Mouse (Mus musculus): ENCODE measurements at regions not wholly inside any gene's neighbourhood (a gene's known extent, or its start where the extent isn't known, plus 50 kb on each side); places are given as distances from the start of the nearest gene placed in this dataset.

DNA sequence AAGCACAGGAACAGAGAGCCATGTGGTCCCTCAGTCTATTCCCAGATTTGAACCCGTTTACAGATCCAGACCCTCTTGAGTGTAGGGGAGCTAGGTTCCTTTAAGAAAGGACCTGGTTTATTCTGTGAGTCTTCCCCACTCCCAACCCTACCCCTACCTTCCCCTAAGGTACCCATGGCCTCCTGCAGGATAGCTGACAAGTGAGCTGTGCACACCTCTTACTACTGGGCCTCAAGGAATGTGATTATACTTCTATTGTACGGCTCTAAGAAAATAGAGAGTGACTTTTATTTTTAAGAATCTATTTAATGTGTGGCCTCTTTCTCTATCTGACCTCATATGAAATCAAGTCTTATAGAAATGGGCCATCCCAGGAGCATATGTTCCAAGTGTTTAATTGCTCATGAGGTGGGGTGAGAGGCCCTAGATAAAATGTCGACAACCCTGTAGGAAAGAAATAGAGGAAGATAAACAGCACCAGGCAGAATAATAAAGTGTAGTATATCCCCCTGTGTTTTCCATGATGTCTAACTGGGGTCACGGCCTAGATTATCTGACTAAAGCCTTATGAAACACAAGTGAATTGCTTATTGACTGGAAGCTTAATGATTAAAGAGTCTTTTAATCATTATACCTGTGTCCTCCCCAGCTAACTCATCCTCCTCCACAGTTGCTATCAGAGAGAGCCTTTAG, 145.7 kb upstream of the Cdh5 start:
- TF ChIP-seq EP300 (IDR thresholded peaks at IDR 0.05; ENCODE audit: low read depth) (no peak), CTCF (IDR thresholded peaks at IDR 0.05; ENCODE audit: low read depth) (no peak)

DNA sequence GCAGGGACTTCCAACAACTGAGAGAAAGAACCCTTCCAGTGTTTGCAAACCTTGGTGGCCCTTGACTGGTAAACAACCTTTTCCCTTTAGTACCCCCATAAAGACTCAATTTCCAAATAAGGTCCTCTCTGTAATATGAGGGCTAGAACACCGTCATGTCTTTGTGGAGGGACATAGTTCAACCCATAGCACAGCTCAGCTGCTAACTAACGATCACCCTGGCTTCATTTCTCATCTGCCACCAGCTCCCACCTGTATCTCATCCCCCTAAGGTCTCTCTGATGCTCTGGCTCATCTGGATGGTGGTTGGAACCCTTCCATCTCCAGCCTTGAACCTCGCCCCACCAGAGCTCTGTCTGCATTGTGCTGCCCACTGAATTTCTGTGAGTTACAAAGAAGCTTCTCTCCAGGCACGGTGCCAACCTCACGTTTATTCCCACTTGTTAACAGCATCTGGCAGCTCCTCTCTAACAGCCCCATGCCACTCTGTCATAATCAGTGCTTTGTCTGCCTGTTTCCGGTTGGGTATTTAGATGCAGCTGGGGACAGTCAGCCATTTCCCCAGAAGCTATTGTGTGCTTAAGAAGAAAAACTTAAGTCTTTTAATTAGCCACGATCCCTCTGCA, 137.0 kb upstream of the Cdh5 start:
- Histone ChIP-seq H3K4me1 (ENCODE audit: control insufficient read depth, insufficient read depth) (no peaks in the 10 kb centered on the region), H3K36me3 (replicated peaks; ENCODE audit: control insufficient read depth, insufficient read depth, low read length) (no peaks in the 10 kb centered on the region), H3K9me3 (replicated peaks; ENCODE audit: control insufficient read depth, low read length) (no peaks in the 10 kb centered on the region), H3K27ac (ENCODE audit: low read depth) (no peak overlapping the region), H3K9ac (replicated peaks; ENCODE audit: low read depth, low read length) (no peak overlapping the region), H3K4me2 (ENCODE audit: low read depth, low read length) (no peak overlapping the region), H3K27me3 (ENCODE audit: control insufficient read depth, insufficient read depth, low read length) (no peaks in the 10 kb centered on the region), H3K4me3 (ENCODE audit: low read depth, low read length) (no peak overlapping the region)
- no peak for TF ChIP-seq CTCF (IDR thresholded peaks at IDR 0.05; ENCODE audit: low read depth)
- no peak for TF ChIP-seq EP300 (IDR thresholded peaks at IDR 0.05; ENCODE audit: low read depth)
- WGBS = 34% methylated on average over 7 of the region's 7 CpGs
- ATAC-seq (ENCODE audit: insufficient read depth, low read depth) = no peak
- no peak for DNase-seq (ENCODE audit: low spot score)

More for the DNA sequence above, 145.7 kb upstream of the Cdh5 start:
- Histone ChIP-seq H3K27ac (ENCODE audit: low read depth) (no peak overlapping the region), H3K27me3 (ENCODE audit: control insufficient read depth, insufficient read depth, low read length) (no peaks in the 10 kb centered on the region), H3K9ac (replicated peaks; ENCODE audit: low read depth, low read length) (no peak overlapping the region), H3K4me1 (ENCODE audit: control insufficient read depth, insufficient read depth) (no peaks in the 10 kb centered on the region), H3K9me3 (replicated peaks; ENCODE audit: control insufficient read depth, low read length) (no peaks in the 10 kb centered on the region), H3K4me3 (ENCODE audit: low read depth, low read length) (no peak overlapping the region), H3K4me2 (ENCODE audit: low read depth, low read length) (no peak overlapping the region), H3K36me3 (replicated peaks; ENCODE audit: control insufficient read depth, insufficient read depth, low read length) (no peaks in the 10 kb centered on the region)
- ATAC-seq (ENCODE audit: insufficient read depth, low read depth) = no peak
- WGBS = 63% methylated on average over 4 of the region's 4 CpGs
- DNase-seq (ENCODE audit: low spot score) = no peak

DNA sequence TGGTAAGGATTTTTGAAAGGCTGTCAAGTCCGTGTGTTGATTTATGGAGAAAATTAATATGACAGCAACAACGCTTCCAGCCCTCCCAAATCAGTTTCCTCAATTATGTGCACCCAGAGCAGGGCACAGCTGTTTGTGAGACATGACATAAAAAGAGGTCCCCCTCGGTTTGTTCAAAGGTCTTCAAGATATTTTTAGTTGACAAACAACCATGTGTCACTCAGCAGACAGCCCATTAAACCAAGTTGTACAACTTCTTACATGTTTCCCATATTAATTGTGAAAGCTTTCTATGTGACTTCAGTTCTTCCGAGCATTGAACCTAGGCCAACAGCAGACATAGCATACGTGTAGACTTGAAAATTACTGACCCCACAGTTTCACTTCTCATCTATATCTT, 131.5 kb upstream of the Cdh5 start:
- H3K36me3 ChIP-seq (replicated peaks; ENCODE audit: control insufficient read depth, insufficient read depth, low read length) = no peaks in the 10 kb centered on the region
- TF ChIP-seq CTCF (IDR thresholded peaks at IDR 0.05; ENCODE audit: low read depth) (no peak), EP300 (IDR thresholded peaks at IDR 0.05; ENCODE audit: low read depth) (no peak)
- no peak overlapping the region for H3K4me2 ChIP-seq (ENCODE audit: low read depth, low read length)
- DNase-seq (ENCODE audit: low spot score) (no peak), ATAC-seq (ENCODE audit: insufficient read depth, low read depth) (no peak)
- no peak overlapping the region for H3K9ac ChIP-seq (replicated peaks; ENCODE audit: low read depth, low read length)
- H3K4me1 ChIP-seq (ENCODE audit: control insufficient read depth, insufficient read depth) = no peaks in the 10 kb centered on the region
- 73% methylated on average over 5 of the region's 5 CpGs for WGBS
- no peak overlapping the region for H3K4me3 ChIP-seq (ENCODE audit: low read depth, low read length)
- H3K9me3 ChIP-seq (replicated peaks; ENCODE audit: control insufficient read depth, low read length) = 0 out of 2 replicates have a peak, but pooled peaks cover 4% of the 10 kb centered on the region
- H3K27ac ChIP-seq (ENCODE audit: low read depth) = no peak overlapping the region
- no peaks in the 10 kb centered on the region for H3K27me3 ChIP-seq (ENCODE audit: control insufficient read depth, insufficient read depth, low read length)

DNA sequence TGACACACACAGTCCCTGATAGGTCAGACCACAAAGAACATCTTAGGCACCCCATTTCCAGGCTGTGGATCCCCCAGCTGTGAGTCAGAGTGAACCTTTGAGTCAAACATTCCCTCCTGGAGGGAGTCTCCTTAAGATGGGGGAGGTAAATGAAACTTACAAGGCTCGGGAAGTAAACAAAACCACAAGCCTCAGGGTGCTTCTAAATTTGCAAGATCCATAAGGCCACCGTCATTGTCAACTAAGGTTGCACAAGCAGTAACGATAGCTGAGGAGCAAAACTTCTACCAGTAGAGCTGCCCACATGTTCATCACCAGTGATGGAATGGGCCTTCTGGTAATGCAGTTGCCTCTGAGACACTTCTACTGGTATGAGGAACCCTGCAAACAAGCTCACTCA, 130.9 kb upstream of the Cdh5 start:
- H3K4me1 ChIP-seq (ENCODE audit: control insufficient read depth, insufficient read depth) = no peaks in the 10 kb centered on the region
- 81% methylated on average over 3 of the region's 3 CpGs for WGBS
- ATAC-seq (ENCODE audit: insufficient read depth, low read depth) (no peak), DNase-seq (ENCODE audit: low spot score) (no peak)
- no peak overlapping the region for H3K4me3 ChIP-seq (ENCODE audit: low read depth, low read length)
- no peaks in the 10 kb centered on the region for H3K36me3 ChIP-seq (replicated peaks; ENCODE audit: control insufficient read depth, insufficient read depth, low read length)
- no peak overlapping the region for H3K27ac ChIP-seq (ENCODE audit: low read depth)
- H3K4me2 ChIP-seq (ENCODE audit: low read depth, low read length) = no peak overlapping the region
- TF ChIP-seq EP300 (IDR thresholded peaks at IDR 0.05; ENCODE audit: low read depth) = no peak
- no peak for TF ChIP-seq CTCF (IDR thresholded peaks at IDR 0.05; ENCODE audit: low read depth)
- no peaks in the 10 kb centered on the region for H3K27me3 ChIP-seq (ENCODE audit: control insufficient read depth, insufficient read depth, low read length)
- no peak overlapping the region for H3K9ac ChIP-seq (replicated peaks; ENCODE audit: low read depth, low read length)
- H3K9me3 ChIP-seq (replicated peaks; ENCODE audit: control insufficient read depth, low read length) = 0 out of 2 replicates have a peak, but pooled peaks cover 4% of the 10 kb centered on the region

DNA sequence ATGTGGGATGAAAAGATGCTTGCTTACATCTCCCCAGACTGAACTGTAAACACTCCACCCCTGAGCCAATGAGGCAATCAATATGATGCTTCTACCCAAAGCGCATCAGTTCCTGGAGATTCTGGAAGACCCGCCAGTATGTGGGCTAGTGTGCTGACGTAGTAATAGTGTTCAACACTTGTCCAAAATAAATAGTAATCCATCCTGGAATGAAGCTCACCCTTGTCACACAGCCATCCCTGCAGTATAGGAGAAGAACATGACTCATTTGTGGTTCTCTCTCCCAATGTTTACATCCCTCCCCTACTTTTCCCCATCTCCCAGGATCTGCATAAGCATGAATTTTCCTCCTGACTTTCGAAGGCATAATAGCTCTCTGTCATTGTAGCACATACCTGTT, 130.5 kb upstream of the Cdh5 start:
- Histone ChIP-seq H3K4me2 (ENCODE audit: low read depth, low read length) (no peak overlapping the region), H3K27me3 (ENCODE audit: control insufficient read depth, insufficient read depth, low read length) (no peaks in the 10 kb centered on the region), H3K4me3 (ENCODE audit: low read depth, low read length) (no peak overlapping the region), H3K9ac (replicated peaks; ENCODE audit: low read depth, low read length) (no peak overlapping the region), H3K27ac (ENCODE audit: low read depth) (no peak overlapping the region), H3K9me3 (replicated peaks; ENCODE audit: control insufficient read depth, low read length) (0 out of 2 replicates have a peak, but pooled peaks cover 4% of the 10 kb centered on the region), H3K36me3 (replicated peaks; ENCODE audit: control insufficient read depth, insufficient read depth, low read length) (no peaks in the 10 kb centered on the region), H3K4me1 (ENCODE audit: control insufficient read depth, insufficient read depth) (no peaks in the 10 kb centered on the region)
- no peak for DNase-seq (ENCODE audit: low spot score)
- ATAC-seq (ENCODE audit: insufficient read depth, low read depth) = no peak
- WGBS = 69% methylated on average over 4 of the region's 4 CpGs
- TF ChIP-seq EP300 (IDR thresholded peaks at IDR 0.05; ENCODE audit: low read depth) (no peak), CTCF (IDR thresholded peaks at IDR 0.05; ENCODE audit: low read depth) (no peak)
